Mouse (Mus musculus) thymus, adult 2 months (tissue): ENCODE data around the gene Hyal6.

Source experiments
- CTCF ChIP-seq: fragments of 200-500 bp; IDR thresholded peaks from 2 replicates; pipeline ENCODE4 v1.5.1; 2012; ENCODE audit warnings: mild to moderate bottlenecking, control low read depth, low read length, moderate library complexity, borderline replicate concordance; ENCODE audit not compliant: control insufficient read depth, poor library complexity, insufficient read depth; ENCODE audit errors: extremely low read depth
- POLR2A ChIP-seq: fragments of 200-500 bp; IDR thresholded peaks from 2 replicates; pipeline ENCODE4 v1.6.1; 2012; ENCODE audit warnings: mild to moderate bottlenecking, low read length, control low read depth, moderate library complexity; ENCODE audit not compliant: control insufficient read depth, poor library complexity, insufficient read depth; ENCODE audit errors: extremely low read depth

GRCm38 (mm10) chr6:24748029-24748428 lies 15.0 kb downstream of the Hyal6 start, which contains the start of gene Hyal4:
- TF ChIP-seq POLR2A, result no peak
- TF ChIP-seq CTCF, result no peak
